Mouse (Mus musculus) C3H10T1/2 (cell line): Measurements from ENCODE around the gene Apob. TPM values are rescaled to one million over a fixed set of nuclear protein-coding genes. Genes with fewer than 3 reads are reported as not detected.

Experiments
- polyA plus RNA-seq, 2 experiments: library from polyadenylated mRNA; unstranded; fragments of >200 nt; fragmentation: generic; extraction: Trizol; gene quantifications; one replicate each; pipeline ENCODE4 v1.2.1; 2012; ENCODE audit warnings: missing spikeins in 2 of 2

Gene Apob
- not detected for polyA plus RNA-seq

GRCm38 (mm10) chr12:7977466-7978189, at the start of gene Apob:
Gene Apob, plus strand, starts transcription at chr12:7977648.

Other genes starting within 250 kb of the Apob start
- 10 to 100 TPM in 1 of 2 experiments, 1 to 10 TPM in 1; 7.5 to 24.0 TPM for gene Ldah, start 230.5 kb downstream of the Apob start, polyA plus RNA-seq